Comparison of ENCODE assay signal across 8 mouse cellular contexts in genomic region chr7:110156712-110157260, GRCm38 (mm10). TPM values are rescaled to one million over a fixed set of nuclear protein-coding genes. Genes with fewer than 3 reads are reported as not detected.
DNase-seq lines count a peak whose midpoint lies in the region; ATAC-seq lines count a peak whose summit lies in the region.

No protein-coding gene starts in this region.

- H3K27me3 ChIP-seq in liver, embryonic 11.5 days (replicated peaks; ENCODE audit: control insufficient read depth, insufficient read depth, low read length): no peaks in the 10 kb centered on the region
- H3K27me3 ChIP-seq in stomach, embryonic 14.5 days (ENCODE audit: control insufficient read depth, insufficient read depth, low read length): no peaks in the 10 kb centered on the region

- H3K27ac ChIP-seq in liver, embryonic 11.5 days (ENCODE audit: low read depth, low read length): no peak overlapping the region
- peak overlapping the region; percentile 45; the same call in 1 of the 2 replicates for H3K27ac ChIP-seq in stomach, embryonic 14.5 days (ENCODE audit: low read length)

- no peaks in the 10 kb centered on the region for H3K9me3 ChIP-seq in liver, embryonic 11.5 days (ENCODE audit: control insufficient read depth, low read length)
- no peaks in the 10 kb centered on the region for H3K9me3 ChIP-seq in stomach, embryonic 14.5 days (ENCODE audit: control insufficient read depth, low read depth, low read length)

- H3K4me1 ChIP-seq in liver, embryonic 11.5 days (replicated peaks; ENCODE audit: control insufficient read depth, insufficient read depth, low read length): peaks cover 17% of the 10 kb centered on the region
- H3K4me1 ChIP-seq in stomach, embryonic 14.5 days (ENCODE audit: control insufficient read depth, insufficient read depth, low read length): peaks cover 8% of the 10 kb centered on the region; the same call in 1 of the 2 replicates

- no peak overlapping the region for H3K4me3 ChIP-seq in liver, embryonic 11.5 days (ENCODE audit: low read depth, low read length)
- H3K4me3 ChIP-seq in stomach, embryonic 14.5 days (ENCODE audit: low read depth, low read length): no peak overlapping the region

- peak; percentile 5 for DNase-seq in ovary, adult 18-20 months (ENCODE audit: low spot score)
- no peak for DNase-seq in ovary, postnatal 36 days (ENCODE audit: low spot score)
- DNase-seq in heart, adult 8-10 months (ENCODE audit: low spot score): peak; percentile 26
- DNase-seq in liver, embryonic 11.5 days (ENCODE audit: low spot score): no peak
- DNase-seq in frontal cortex, postnatal 14 days (ENCODE audit: low spot score in 2 of 2): no peak
- no peak for DNase-seq in left cerebral cortex, adult 8-10 months (ENCODE audit: low spot score in 2 of 2)
- no peak for DNase-seq in urinary bladder, postnatal 10 days (ENCODE audit: low spot score)

- 23% methylated on average over 4 of the region's 4 CpGs for WGBS in liver, embryonic 11.5 days
- WGBS in stomach, embryonic 14.5 days: 38% methylated on average over 4 of the region's 4 CpGs

- ATAC-seq in liver, embryonic 11.5 days (replicated peaks; ENCODE audit: low FRiP score): peak; percentile 64
- ATAC-seq in stomach, embryonic 14.5 days (ENCODE audit: insufficient number of reproducible peaks, insufficient read depth, low FRiP score, low read depth): peak; percentile 60; the same call in 1 of the 2 replicates

- 0 out of 2 replicates have a peak overlapping the region, but pooled peaks have one; percentile 3 for H3K9ac ChIP-seq in liver, embryonic 11.5 days (ENCODE audit: low read depth, low read length)
- H3K9ac ChIP-seq in stomach, embryonic 14.5 days (replicated peaks; ENCODE audit: low read depth, low read length): no peak overlapping the region

- H3K4me2 ChIP-seq in liver, embryonic 11.5 days: peak overlapping the region; percentile 26; the same call in 1 of the 2 replicates
- no peak overlapping the region for H3K4me2 ChIP-seq in stomach, embryonic 14.5 days (replicated peaks; ENCODE audit: low read depth, low read length)

- H3K36me3 ChIP-seq in liver, embryonic 11.5 days (ENCODE audit: control insufficient read depth, insufficient read depth, low read length): no peaks in the 10 kb centered on the region
- no peaks in the 10 kb centered on the region for H3K36me3 ChIP-seq in stomach, embryonic 14.5 days (ENCODE audit: control insufficient read depth, insufficient read depth, low read length)

RNA-seq across cellular contexts. Expression of gene Wee1, which starts 34.9 kb away (rescaled TPM):
- 10 to 100 TPM in 2 of 4 experiments, 1 to 10 TPM in 2; 9.4 to 15.2 (median 11.6) TPM for total RNA-seq in heart, adult 8-10 months (2022)
- polyA plus RNA-seq in liver, embryonic 11.5 days (2014; fragmentation: Nextera tagmentation; extraction: Ambion mirVana): 26.5 and 28.0 TPM in 2 replicates
- polyA plus RNA-seq in stomach, embryonic 14.5 days (2014; fragmentation: Nextera tagmentation; extraction: Ambion mirVana): 38.7 and 41.2 TPM in 2 replicates
- total RNA-seq in left cerebral cortex, adult 8-10 months (2022): 10 to 100 TPM; 21.0 to 24.7 (median 22.3) TPM

Comparison
In these comparisons a context has a peak if more than half of its experiments do, and no peak if none do; other contexts are left out.
1. DNase-seq: peak in ovary, adult 18-20 months (single experiment) and heart, adult 8-10 months (single experiment); none in ovary, postnatal 36 days (single experiment), liver, embryonic 11.5 days (single experiment), frontal cortex, postnatal 14 days (0 of 2), left cerebral cortex, adult 8-10 months (0 of 2) and urinary bladder, postnatal 10 days (single experiment).